Mouse (Mus musculus) layer of hippocampus, postnatal 36 days (tissue): ENCODE measurements around the gene Zfp112. TPM values are rescaled to one million over a fixed set of nuclear protein-coding genes. Genes with fewer than 3 reads are reported as not detected.

Source experiments
- total RNA-seq, 2 experiments: library from RNA; stranded (reverse); gene quantifications; 2 replicates each; pipeline ENCODE4 v1.2.3; 2021

The Zfp112 gene
- total RNA-seq, 2 experiments from 2014 or later = 12.1 to 12.3 TPM

Other genes with a start within 250 kb of the Zfp112 start
- gene Vmn1r177, start 245.9 kb upstream of the Zfp112 start, total RNA-seq = not detected
- gene Vmn1r178, start 220.3 kb upstream of the Zfp112 start, total RNA-seq = not detected
- gene Vmn1r179, start 185.3 kb upstream of the Zfp112 start, total RNA-seq = not detected
- not detected for gene Vmn1r180, start 161.7 kb upstream of the Zfp112 start, total RNA-seq
- not detected for gene Vmn1r181, start 137.7 kb upstream of the Zfp112 start, total RNA-seq
- gene V1rd19, start 110.6 kb upstream of the Zfp112 start, total RNA-seq = not detected
- not detected for gene Vmn1r183, start 59.1 kb upstream of the Zfp112 start, total RNA-seq
- gene Zfp180, start 30.4 kb upstream of the Zfp112 start, total RNA-seq = 10 to 100 TPM; 43.3 to 44.5 TPM
- 10 to 100 TPM; 22.0 to 23.0 TPM for gene Zfp235, start 21.9 kb downstream of the Zfp112 start, total RNA-seq
- 1 to 10 TPM; 3.3 to 3.9 TPM for gene Zfp114, start 62.7 kb downstream of the Zfp112 start, total RNA-seq
- gene Zfp111, start 99.1 kb downstream of the Zfp112 start, total RNA-seq = 10 to 100 TPM; 13.7 to 14.7 TPM
- gene Zfp109, start 125.2 kb downstream of the Zfp112 start, total RNA-seq = 10 to 100 TPM in 1 of 2 experiments, 1 to 10 TPM in 1; 8.8 to 10.4 TPM
- gene Zfp108, start 142.5 kb downstream of the Zfp112 start, total RNA-seq = 1 to 10 TPM; 7.8 to 9.7 TPM
- 10 to 100 TPM; 12.3 to 13.9 TPM for gene Zfp93, start 158.1 kb downstream of the Zfp112 start, total RNA-seq
- 10 to 100 TPM; 23.6 to 25.6 TPM for gene Zfp61, start 188.9 kb downstream of the Zfp112 start, total RNA-seq
- 10 to 100 TPM; 12.2 to 14.8 TPM for gene Zfp94, start 204.4 kb downstream of the Zfp112 start, total RNA-seq
- gene Tescl, start 221.6 kb downstream of the Zfp112 start, total RNA-seq = not detected
- gene Lypd5, start 236.9 kb downstream of the Zfp112 start, total RNA-seq = not detected